Mouse (Mus musculus) kidney, postnatal 25 days (tissue): ENCODE results near the gene Otud7a.
"Not testable (repeated sequence)": the region's sequence is repeated elsewhere in the genome, so short reads cannot be mapped to it uniquely, and the experiment has no call there.

Experiments
- DNase-seq, 2 experiments: peaks; one replicate each; pipeline ENCODE4 v3.0.0; 2021; ENCODE audit warnings: mixed read lengths in 2 of 2

Otud7a gene

GRCm38 (mm10) chr7:63559679-63560078 lies 115.1 kb downstream of the Otud7a start:
- no peak for DNase-seq

- DNase-seq, result no peak
Observed at GRCm38 (mm10) chr7:63583310-63583709, 138.8 kb downstream of the Otud7a start.

- no peak for DNase-seq
Observed at GRCm38 (mm10) chr7:63586184-63586870, 141.8 kb downstream of the Otud7a start.

GRCm38 (mm10) chr7:63590305-63590704 lies 145.8 kb downstream of the Otud7a start:
- no peak for DNase-seq

GRCm38 (mm10) chr7:63591322-63591721 lies 146.8 kb downstream of the Otud7a start:
- no peak for DNase-seq

GRCm38 (mm10) chr7:63592061-63592460 lies 147.5 kb downstream of the Otud7a start:
- no peak for DNase-seq

- no peak for DNase-seq
Observed at GRCm38 (mm10) chr7:63604827-63605226, 160.3 kb downstream of the Otud7a start.

- DNase-seq, result no peak
Observed at GRCm38 (mm10) chr7:63617018-63617417, 172.5 kb downstream of the Otud7a start.

- no peak for DNase-seq
Observed at GRCm38 (mm10) chr7:63620776-63621340, 176.3 kb downstream of the Otud7a start.

- no peak for DNase-seq
Observed at GRCm38 (mm10) chr7:63637651-63638050, 193.1 kb downstream of the Otud7a start.

GRCm38 (mm10) chr7:63644002-63644401 lies 199.5 kb downstream of the Otud7a start:
- DNase-seq, result no peak

GRCm38 (mm10) chr7:63647136-63647535 lies 202.6 kb downstream of the Otud7a start:
- DNase-seq, result no peak

- DNase-seq, result no peak
Observed at GRCm38 (mm10) chr7:63660261-63660660, 215.7 kb downstream of the Otud7a start.

GRCm38 (mm10) chr7:63662757-63663156 lies 218.2 kb downstream of the Otud7a start:
- DNase-seq, result no peak

GRCm38 (mm10) chr7:63665496-63665895 lies 220.9 kb downstream of the Otud7a start:
- no peak for DNase-seq

- no peak for DNase-seq
Observed at GRCm38 (mm10) chr7:63667986-63668741, 223.6 kb downstream of the Otud7a start.

- DNase-seq, result no peak
Observed at GRCm38 (mm10) chr7:63668951-63669350, 224.4 kb downstream of the Otud7a start.

GRCm38 (mm10) chr7:63670911-63671310 lies 226.4 kb downstream of the Otud7a start:
- DNase-seq, result not testable (repeated sequence)

- peak; percentile 59 to 70 for DNase-seq
Observed at GRCm38 (mm10) chr7:63671904-63672303, 227.4 kb downstream of the Otud7a start.

GRCm38 (mm10) chr7:63676631-63677030 lies 232.1 kb downstream of the Otud7a start:
- no peak for DNase-seq

GRCm38 (mm10) chr7:63677149-63677548 lies 232.6 kb downstream of the Otud7a start:
- no peak for DNase-seq

- DNase-seq, result no peak
Observed at GRCm38 (mm10) chr7:63687056-63687455, 242.5 kb downstream of the Otud7a start.

GRCm38 (mm10) chr7:63697921-63698320 lies 253.4 kb downstream of the Otud7a start:
- no peak for DNase-seq

GRCm38 (mm10) chr7:63717903-63718302 lies 273.4 kb downstream of the Otud7a start:
- no peak for DNase-seq
